Mouse (Mus musculus) ZHBTc4 (cell line): ENCODE measurements at regions not wholly inside any gene's neighbourhood (a gene's known extent, or its start where the extent isn't known, plus 50 kb on each side); places are given as distances from the start of the nearest gene placed in this dataset.
"Not testable (repeated sequence)": the region's sequence is repeated elsewhere in the genome, so short reads cannot be mapped to it uniquely, and the experiment has no call there.

Experiments
- DNase-seq: peaks from one replicate; pipeline ENCODE4 v3.0.0-alpha.2; 2011; ENCODE audit warnings: low read depth, low spot score

DNA sequence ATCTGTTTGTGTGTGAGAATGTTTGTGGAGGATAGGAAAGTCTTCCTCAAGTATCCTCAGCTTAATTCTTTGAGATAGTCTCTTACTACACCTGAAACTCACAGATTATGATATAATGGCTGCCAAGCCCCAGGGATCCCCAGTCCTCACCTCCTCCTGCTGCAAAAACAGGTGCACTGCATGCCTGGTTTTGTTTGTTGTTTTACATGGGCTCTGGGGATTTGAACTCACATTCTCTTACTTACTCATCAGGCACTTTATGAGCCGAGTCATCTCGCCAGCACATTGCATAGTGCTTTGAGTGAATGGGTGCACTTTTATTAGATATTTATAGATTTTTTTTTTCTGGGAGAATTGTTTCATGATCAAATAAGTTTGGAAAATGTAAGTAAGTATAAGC lies 56.3 kb downstream of the Mterf1b start:
- no peak for DNase-seq

DNA sequence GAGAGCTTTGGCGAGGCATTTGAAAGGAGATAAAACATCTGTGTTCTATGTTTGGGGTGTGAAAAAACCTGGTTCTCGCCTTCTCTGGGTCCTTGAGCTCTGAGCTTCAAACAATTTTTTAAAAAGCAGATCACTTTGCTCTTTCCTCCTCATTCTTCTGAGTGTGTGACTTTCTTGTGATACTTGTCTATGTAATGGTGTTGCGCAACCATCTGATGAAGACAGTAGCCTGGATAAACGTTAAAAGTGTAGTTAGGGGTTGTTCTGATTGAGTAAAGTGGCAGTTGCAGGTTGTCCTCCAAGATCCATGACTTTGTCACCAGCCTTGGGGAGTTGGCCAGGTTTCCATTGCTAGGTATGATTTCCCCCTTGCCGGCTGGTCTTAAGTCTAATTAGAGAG lies 62.1 kb downstream of the Mterf1b start:
- DNase-seq = not testable (repeated sequence)

DNA sequence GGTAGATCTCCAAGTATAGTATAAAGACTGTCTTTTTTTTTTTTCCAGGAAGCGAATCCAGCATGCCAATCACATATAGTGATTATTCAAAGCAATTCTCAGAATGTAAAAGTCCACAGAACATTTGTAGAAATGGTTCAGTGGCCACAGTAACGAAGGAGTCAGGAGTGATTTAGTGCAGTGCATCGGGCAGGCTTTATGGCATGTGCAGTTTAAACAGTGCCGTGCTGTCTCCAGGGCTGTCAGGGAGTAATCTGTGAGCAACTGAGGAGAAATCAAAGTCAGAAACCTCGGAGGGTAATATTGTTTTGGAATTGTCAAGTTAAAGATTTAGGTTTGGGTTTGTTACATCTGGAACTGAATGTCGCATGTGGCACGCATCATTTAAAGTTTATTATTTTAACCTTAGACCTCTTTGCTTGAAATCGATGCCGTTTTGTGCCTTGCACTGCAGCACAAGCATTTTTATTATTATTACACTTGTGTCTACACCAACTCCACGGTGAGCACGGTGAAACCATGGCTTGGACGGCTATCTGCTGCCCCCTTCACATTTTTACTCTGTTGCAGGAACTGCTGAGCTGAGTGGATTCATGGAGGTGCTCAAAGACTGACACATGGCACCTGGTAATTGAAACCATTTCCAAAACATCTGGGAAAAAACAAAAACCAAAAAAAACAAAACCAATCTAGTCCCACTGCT lies 65.0 kb downstream of the Mterf1b start:
- DNase-seq = no peak

DNA sequence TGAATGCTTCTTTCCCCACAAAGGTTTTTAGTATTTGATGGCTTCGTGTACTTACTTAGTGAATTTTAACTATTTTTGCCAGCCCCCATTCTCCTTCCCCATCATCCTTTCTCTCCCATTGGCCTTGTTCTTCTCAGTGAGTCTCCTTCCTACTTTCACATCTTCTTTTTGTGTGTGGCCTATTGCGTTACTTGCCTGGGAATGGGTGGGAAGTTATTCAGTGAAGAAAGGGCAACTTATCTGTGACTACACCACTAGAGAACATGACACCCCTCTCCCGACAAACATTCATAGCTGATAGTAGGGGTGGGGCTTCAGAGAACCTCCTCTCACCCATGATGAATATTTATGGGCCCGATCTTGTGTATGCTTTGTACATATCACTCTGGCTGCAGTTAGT lies 67.1 kb downstream of the Mterf1b start:
- no peak for DNase-seq

DNA sequence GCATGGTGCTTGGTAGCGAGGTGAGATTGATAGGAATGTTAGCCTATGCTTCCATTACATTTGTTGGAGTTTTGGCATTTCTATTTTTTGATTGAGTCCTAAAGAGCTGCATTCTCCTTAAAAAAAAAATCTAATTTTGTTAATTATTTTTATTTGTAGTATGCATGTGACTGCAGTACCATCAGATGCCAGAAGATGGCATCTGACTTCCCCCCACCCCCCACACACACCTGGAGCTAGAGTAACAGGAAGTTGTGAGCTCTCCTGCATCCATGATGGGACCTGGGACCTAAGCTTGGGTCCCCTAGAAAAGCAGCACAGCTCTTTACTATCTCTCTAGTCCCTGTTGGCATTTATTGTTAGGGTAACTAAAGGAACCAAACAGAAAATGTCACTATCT lies 70.5 kb downstream of the Mterf1b start:
- DNase-seq = peak; percentile 44

DNA sequence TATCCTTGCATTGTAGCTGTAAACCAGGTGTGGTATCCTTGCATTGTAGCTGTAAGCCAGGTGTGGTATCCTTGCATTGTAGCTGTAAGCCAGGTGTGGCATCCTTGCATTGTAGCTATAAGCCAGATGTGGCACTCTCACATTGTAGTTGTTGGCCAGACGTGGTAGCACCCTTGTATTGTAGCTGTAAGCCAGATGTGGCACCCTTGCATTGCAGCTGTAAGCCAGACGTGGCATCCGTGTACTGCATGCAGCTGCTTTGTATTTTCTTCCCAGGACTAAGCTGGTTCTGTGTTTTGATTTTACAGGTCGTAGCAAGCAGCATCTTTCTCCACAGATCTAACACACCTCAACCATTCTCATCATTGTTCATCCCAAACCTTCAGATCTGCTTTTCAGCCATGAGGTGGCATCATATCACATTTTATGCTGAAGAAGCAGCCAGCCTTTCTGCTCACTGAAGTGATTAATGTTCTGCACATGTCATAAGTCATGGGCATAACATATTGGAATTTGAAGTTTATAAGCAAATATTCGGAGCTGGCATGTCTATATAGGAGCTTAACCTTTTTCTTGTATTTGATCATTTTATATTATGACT lies 71.5 kb downstream of the Mterf1b start:
- no peak for DNase-seq

DNA sequence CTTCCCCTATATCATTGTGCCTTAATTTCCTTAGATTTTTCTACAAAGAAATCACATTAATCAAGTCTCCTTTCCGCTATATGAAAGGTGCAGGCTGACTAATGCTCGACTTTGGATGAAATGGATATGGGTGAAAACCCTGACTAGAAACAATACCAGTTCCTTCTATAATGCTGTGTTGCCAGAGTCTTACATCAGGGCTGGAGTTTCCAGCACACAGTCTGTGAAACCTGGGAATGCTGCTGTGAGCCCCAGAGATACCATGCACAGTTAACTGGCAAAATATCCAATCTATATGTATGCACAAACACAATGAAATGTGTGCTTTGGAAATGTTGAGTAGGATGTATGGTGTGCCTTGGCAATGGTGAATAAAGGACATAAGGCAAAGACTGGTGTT lies 75.5 kb downstream of the Mterf1b start:
- DNase-seq = no peak

DNA sequence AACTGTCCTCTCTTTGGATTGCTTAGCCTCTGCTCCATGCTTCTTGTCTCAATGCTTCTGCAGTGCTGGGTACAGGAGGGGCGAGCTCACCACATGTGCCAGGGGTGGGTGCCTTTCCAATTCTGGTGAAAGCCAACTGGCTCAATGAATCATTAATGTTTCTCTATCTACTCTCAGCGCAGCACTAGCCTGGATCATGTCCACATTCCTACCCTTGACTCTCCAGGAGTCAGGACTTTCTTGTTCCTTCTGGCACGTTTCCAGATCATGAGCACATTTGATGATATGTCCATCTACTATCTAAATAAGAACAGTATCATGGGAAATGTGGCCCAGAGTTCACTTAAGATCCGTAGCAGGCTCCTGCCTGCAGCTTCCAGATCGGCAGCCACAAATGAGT lies 80.8 kb downstream of the Mterf1b start:
- no peak for DNase-seq

DNA sequence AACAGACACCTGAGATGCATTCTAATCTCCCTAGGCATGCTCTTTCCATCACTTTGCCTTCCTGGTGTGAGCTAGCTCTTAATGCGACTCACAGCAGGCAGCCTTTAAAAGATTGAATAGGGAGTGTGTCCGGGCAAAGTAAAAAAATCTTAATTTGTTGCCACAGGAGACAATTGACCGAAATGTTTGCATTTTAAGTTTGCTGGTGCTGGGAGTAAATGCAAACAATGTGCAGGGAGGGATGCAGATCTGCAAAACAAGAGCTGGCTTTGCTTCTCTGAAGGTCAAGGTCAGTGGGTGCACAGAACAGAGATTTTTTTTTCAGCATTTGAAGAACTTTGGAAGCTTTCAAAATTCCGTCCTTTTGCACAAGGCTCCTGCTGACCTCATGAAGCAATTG lies 111.4 kb downstream of the Mterf1b start:
- DNase-seq = peak; percentile 89

DNA sequence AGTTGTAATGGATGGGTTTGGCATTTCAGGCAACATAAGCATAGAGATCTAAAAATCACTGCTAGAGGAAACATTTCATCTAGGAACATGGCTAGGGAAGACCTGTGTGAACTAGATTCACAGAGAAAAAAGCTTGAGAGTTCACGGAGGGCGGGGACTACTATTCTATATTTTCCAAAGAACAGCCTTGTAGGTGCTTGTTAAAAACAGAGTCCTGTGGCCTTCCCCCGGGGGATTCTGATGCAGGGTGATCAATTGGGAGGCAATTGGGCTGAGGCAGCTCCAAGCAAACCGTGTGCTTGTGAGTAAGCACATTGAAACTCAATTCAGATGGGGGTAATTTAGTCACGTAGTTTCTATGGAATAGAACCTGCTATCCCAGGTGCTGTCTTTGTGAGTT lies 112.0 kb downstream of the Mterf1b start:
- peak; percentile 57 for DNase-seq

DNA sequence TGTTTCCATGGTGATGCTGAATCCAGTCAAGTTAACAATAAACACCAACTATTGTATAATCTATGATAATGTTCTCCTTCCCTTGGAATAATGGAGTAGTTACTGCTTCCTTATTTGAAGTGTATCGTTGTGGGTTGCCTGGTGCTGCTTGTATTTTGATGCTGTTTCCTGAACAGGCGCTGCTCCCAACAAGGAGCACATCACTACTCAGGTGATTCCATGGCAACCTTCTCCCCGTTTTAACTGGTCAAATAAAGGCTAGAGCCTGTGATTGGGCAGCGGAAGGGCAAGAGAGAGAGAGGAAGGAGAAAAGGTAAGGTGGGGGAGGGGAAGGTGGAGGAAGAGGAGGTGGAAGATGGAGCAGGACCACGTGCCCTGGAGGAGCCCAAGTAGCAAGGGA lies 116.3 kb downstream of the Mterf1b start:
- no peak for DNase-seq

DNA sequence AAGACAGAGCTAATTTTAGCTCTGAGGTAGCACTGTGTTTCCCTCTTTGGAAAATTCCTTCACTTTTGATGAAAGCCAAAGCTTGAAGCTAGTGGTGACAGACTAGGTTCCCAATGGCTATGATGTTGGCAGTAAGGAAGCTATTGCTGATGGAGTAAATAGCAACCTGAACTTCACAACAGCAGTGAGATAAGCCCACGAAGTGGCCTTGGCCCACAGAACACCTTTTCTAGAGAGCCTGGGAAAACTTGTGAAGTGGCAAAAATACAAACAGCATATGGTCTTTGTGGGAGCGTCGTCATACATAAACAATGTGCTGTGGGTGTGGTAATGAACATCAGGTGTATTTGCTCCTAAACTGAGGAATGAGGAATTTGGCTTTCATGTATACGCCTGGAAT lies 119.0 kb downstream of the Mterf1b start:
- no peak for DNase-seq

DNA sequence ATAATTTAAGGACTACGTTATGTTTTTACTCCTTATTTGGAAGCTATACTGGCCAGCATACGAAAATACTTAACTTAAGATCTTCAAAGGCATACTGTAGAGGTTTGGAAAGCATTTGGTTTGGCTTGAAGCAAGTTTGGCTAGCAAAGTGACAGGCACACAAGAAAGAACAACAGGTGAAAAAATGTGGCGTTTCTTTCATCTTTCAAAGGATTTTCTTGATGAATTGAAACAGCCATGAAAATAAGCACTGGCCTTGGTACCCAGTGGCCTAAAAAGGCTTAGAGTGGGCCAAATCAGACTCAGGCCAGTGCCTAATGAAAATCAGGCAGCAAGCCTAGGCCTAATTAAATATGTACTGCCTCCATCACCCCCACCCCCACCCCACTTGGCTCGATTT lies 119.4 kb downstream of the Mterf1b start:
- no peak for DNase-seq

DNA sequence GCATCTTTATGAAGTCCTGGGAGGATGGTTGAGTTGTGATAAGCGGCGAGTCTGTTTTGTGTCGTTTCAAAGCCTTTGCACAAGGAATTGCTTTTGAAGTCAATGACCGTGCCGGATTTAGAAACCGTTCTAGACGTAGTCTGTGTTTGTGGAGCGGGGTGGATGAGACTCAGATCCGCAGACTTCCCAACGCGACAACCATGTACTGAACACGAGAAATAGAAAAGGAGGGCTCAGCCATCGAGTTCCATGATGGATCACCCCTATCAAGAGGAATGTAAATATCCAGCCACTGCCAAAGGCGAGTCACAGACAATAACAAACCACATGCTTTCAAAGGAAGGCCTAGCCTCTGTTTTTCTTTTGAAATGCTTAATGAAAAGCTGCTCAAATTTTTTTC lies 120.5 kb downstream of the Mterf1b start:
- DNase-seq = no peak

DNA sequence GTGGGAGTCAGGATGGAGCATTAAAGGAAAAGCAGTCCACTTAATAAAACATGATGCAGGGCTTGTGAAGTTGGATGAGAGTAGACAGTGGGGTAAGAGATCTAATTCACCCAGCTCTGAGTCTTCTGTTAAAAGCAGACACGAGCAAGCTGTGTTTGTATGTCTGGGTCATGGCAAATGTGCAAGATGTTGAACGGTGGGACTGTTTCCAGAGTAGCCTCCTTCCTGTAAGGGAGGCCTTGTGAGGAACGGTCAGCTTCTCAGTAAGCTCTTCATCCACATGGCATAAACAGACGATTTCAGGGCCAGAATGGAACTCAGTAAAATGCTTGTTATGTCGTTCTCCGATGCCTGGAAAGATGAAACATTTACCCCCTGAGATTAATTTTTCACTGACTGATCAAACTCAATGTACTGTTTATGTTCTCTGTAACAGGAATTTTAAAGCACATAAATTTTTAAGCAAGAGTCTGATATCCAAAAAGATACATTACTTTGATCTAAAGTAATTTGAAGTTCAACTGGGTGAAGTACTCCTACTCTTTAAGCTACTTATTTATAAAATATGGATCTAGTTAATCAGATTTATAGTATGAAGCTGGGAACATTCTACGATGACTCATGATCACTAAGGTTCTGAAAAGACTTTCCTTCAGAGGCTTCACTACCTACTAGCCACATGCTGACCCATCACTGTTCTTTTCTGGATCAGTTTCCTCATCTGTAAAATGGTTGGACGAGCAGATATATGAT lies 130.6 kb downstream of the Mterf1b start:
- DNase-seq = no peak

DNA sequence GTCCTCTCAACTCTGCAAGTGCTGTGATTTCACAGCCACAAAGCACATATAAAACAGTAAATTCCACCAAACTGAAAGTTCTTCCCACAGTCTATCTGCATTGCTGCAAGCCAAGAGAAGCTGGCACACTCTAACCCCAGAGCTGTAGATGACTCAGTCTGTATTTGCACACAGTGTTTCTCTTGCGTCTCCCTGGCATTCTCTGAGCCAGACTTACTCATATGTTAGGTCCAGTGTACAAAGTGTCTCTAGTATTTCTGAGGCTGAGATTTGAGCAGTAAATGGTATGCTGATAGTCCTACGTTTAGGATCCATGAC lies 131.2 kb downstream of the Mterf1b start:
- no peak for DNase-seq

DNA sequence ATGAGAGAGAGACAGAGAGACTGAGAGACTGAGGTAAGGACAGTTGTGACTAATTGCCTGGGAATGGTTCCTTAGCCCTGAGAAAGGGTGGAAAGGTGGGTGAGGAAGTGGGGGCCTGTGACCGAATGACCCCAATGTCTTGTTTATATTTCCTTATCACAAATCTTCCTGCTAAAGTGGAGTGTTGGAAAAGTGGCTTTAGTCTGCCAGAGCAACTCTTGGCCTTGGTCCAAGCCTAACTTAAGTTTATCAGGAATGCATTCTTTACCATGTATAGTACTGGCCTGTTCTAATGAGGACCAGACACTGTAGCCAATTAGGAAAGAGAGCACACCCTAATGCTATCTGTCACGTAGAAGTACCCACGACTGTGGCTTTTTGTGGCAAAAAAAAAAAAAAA lies 133.6 kb downstream of the Mterf1b start:
- DNase-seq = no peak

DNA sequence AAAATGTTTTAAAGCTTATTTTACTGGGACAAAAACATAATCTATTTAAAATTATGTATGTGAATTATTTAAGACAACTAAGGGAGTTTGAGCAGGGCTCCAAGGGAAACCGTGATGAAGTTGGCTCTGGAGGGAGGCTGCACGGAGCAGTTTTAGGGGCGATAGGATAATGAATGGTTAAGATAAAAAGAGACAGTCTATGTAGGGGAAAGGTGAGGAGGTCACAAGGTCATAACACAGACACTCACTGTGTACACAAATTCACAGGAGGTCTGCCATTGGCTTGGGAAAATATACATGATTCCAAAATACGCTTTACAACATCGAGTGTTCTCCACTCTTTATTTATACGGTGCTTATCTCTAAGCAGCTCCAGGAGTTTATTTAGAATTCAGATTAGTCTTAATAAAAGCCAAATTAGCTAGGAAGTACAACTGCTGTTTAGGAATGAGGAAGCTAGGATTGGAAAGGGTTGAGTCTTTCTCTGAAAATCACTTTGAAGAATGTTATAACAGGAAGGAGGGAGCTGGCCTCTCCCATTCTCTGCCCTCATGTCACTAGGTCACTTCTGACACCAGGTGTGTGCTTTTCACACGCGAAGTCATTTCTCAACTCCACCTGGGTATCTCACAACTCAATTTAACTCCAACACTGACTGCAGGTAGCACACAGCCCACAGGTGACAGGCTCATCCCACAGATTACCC lies 134.3 kb downstream of the Mterf1b start:
- no peak for DNase-seq

DNA sequence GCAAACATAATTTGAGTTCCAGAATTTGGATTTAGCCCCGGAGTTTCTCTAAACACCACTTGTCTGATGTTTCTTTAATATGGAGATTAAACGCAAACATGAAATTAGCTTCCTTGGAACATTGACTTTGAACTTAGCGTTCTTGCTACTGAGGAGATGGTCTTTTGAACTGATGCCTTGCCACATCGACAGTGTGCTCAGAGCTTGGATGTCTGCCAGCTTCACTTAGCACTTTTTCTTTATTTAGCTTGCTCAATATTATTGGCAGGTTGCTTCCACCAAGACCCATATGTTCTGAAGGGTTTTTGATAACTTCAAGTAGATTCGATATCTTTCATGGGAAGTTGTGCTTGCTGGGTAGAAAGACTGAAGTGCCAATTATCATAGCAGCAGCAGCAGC lies 143.5 kb downstream of the Mterf1b start:
- no peak for DNase-seq

DNA sequence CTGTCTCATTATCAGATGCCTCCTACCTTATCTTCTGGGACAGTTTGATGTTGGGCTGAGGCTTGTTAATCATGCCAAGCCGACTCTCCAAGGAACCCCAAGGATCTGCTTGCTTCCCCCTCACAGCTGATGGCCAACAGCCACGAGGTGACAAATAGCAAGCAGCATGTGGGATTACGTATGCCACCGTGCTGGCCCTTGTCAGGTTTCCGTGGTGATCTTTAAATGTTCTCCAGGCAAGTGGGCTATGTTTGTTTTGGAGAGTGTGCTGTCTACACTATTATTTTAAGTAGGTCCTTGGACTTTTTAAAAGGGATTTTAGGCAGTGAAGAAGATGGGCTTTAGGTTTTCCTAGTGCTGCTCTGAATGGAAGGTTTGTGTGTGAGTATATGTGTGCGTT lies 149.8 kb downstream of the Mterf1b start:
- DNase-seq = no peak

DNA sequence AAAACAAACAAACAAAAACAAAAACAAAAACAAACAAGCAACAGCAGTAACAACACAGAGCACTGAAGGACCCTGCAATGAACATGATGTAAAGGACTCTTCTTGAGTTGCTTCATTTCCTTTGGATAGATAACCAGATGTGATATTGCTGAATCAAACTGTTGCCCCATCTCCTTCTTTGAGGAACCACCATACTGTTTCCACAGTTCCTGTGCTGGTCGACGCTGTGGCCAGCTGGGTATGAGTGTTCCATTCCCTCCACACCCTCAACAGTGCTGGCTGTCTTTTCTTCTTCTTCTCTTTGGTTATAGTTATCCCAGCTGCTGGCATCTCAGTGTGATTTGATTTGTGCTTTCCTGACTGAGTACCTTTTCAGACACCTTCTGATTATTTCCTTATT lies 152.3 kb downstream of the Mterf1b start:
- DNase-seq = no peak

DNA sequence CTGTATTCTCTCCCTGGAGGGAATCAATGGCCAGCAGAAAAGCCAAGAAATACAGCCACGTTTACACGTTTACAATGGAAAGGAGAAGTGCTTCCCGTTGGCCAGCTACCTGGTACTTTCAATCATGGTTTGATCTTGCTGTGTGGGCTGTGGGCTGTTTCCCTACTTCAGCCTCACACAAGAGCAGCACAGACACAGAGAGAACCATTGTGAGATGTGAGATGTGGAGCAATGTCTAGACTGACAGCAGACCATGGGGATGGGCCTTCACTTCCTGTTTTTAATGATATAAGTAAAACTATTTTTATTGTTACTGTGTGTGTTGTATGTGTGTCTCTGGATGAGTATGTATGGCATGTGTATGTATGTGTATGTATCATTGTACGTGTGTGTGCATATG lies 156.2 kb downstream of the Mterf1b start:
- DNase-seq = no peak

DNA sequence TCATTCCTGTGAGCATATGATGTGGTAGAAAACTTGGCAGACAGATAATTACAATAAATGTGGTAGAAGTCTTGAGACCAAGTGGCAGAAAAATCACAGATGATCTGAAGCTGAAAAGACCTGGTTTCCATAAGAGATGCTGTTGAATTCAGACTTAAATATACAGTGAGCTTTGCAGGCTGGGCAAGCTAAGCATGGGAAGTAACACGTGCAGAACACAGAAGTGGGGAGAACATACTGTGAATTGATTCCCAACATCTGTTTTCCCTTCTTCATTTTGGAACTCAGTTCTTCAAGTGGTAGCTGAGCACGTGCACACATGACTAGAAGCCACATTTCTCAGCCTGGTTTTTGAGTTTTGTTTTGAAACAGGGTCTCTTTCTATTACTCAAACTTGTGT lies 157.8 kb downstream of the Mterf1b start:
- DNase-seq = no peak
